Mouse (Mus musculus) heart, embryonic 11.5 days (tissue): ENCODE results near the gene Foxo3. TPM values are rescaled to one million over a fixed set of nuclear protein-coding genes. Genes with fewer than 3 reads are reported as not detected.
A peak's percentile ranks its signal among the peaks of the same experiment; 100 is the strongest.

Source experiments
- ATAC-seq: fragments of 200-750 bp; cut with Nextera tagmentation; replicated peaks from 2 replicates; pipeline ENCODE4 v1.8.0; 2017; ENCODE audit warnings: moderate library complexity; ENCODE audit not compliant: insufficient number of reproducible peaks, low FRiP score, low TSS enrichment
- H3K27ac ChIP-seq: fragments of 300-500 bp; sonication (generic); 2 replicates; pipeline ENCODE4 v1.5.1; 2014; ENCODE audit warnings: mild to moderate bottlenecking, low read depth, low read length
- H3K27me3 ChIP-seq: fragments of 300-500 bp; sonication (generic); 2 replicates; pipeline ENCODE4 v1.6.1; 2014; ENCODE audit warnings: mild to moderate bottlenecking, low read length, mixed read lengths; ENCODE audit not compliant: control insufficient read depth, insufficient read depth
- H3K36me3 ChIP-seq: fragments of 300-500 bp; sonication (generic); 2 replicates; pipeline ENCODE4 v1.6.1; 2014; ENCODE audit warnings: mild to moderate bottlenecking, low read length, moderate library complexity, mixed read lengths; ENCODE audit not compliant: control insufficient read depth, insufficient read depth
- H3K4me1 ChIP-seq: fragments of 300-500 bp; sonication (generic); 2 replicates; pipeline ENCODE4 v1.6.1; 2014; ENCODE audit warnings: low read length; ENCODE audit not compliant: control insufficient read depth, insufficient read depth
- H3K4me2 ChIP-seq: fragments of 300-500 bp; sonication (generic); 2 replicates; pipeline ENCODE4 v1.6.1; 2014; ENCODE audit warnings: mild to moderate bottlenecking, moderate library complexity
- H3K4me3 ChIP-seq: fragments of 300-500 bp; sonication (generic); 2 replicates; pipeline ENCODE4 v1.5.1; 2014; ENCODE audit warnings: low read depth, low read length
- H3K9ac ChIP-seq: fragments of 300-500 bp; sonication (generic); 2 replicates; pipeline ENCODE4 v1.6.1; 2014; ENCODE audit warnings: mild to moderate bottlenecking, low read depth, low read length, moderate library complexity
- H3K9me3 ChIP-seq: fragments of 300-500 bp; sonication (generic); replicated peaks from 2 replicates; pipeline ENCODE4 v1.6.1; 2016; ENCODE audit warnings: low read length; ENCODE audit not compliant: control insufficient read depth
- WGBS: fragments of 180-500 bp; shearing (Covaris S2); extraction: QIAGEN DNeasy Blood & Tissue Kit; methylation state at CpG from one replicate; pipeline ENCODE4 v1.1.7; 2014; ENCODE audit not compliant: insufficient replicate concordance; 5-methylcytosine and 5-hydroxymethylcytosine counted together
- polyA plus RNA-seq: library from polyadenylated mRNA; unstranded; fragments of >200 nt; fragmentation: Nextera tagmentation; extraction: Ambion mirVana; gene quantifications from 2 replicates; pipeline ENCODE4 v1.2.1, GENCODE M21; 2014

The Foxo3 gene
- polyA plus RNA-seq, 1 experiment from 2014 or later, result 7.3 TPM

DNA sequence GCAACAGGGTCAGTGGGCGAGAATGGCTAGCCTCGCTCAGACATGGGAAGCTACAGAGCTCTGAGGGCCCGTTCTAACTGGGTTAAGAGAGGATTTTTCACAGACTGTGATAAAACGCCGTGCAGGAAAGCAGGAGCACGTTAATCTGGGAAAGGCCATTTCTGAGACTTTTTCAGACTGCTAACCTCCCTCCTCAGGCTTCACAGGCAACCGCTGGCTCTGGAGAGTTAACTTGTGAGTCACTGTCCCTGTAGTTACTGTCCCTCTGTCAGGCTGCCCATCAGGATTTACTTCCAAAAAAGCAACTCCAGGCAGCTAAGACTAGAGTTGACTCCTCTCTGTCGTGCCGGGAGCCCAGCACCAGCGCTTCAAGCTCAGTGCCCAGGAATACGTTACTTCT is 54.6 kb downstream of the Foxo3 start:
- no peak for ATAC-seq
- 69% methylated on average over 11 of the region's 11 CpGs for WGBS
- H3K4me1 ChIP-seq, result peaks cover 27% of the 10 kb centered on the region
- H3K27ac ChIP-seq, result no peak overlapping the region
- H3K27me3 ChIP-seq, result no peaks in the 10 kb centered on the region
- H3K4me3 ChIP-seq, result no peak overlapping the region
- H3K9ac ChIP-seq, result no peak overlapping the region
- H3K4me2 ChIP-seq, result no peak overlapping the region
- no peaks in the 10 kb centered on the region for H3K9me3 ChIP-seq
- H3K36me3 ChIP-seq, result no peaks in the 10 kb centered on the region; the same call in 1 of the 2 replicates

DNA sequence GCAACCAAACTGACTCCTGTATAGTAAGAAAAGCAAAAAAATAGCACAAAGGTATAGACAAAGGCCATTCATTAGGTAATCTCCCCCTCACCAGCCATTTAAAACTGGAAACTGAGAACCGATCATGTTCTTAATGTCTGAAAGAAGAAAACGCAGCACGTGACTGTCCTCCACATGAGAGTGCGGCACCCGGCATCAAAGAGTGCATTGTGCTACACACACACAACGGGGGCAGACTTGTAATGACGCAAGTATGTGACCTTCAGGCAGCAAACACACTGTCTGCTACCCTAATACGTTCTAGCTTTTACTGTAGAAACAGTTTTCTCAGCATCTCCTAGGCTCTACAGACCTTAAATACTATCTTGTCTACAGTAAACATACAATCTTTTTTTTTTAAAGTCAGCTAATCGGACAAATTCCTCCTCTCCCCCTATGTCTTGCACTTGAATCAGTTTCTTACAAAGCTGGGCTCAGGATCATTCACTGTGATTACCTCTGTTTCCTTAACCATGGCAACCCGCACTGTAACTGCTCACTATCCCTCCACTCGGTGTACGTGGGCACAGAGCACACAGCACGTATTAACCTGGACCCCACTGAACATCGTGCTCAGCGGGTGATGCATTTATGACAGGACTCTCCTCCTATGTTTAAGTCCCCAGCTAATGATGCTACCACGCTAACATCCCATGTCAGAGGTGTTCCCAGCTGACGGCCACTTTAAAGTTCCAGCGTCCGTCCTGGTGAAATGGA is 55.2 kb downstream of the Foxo3 start:
- Histone ChIP-seq H3K27me3 (no peaks in the 10 kb centered on the region), H3K4me2 (no peak overlapping the region), H3K9me3 (no peaks in the 10 kb centered on the region), H3K36me3 (no peaks in the 10 kb centered on the region; the same call in 1 of the 2 replicates), H3K27ac (no peak overlapping the region), H3K9ac (no peak overlapping the region), H3K4me3 (no peak overlapping the region), H3K4me1 (peaks cover 27% of the 10 kb centered on the region)
- ATAC-seq, result no peak
- WGBS, result 81% methylated on average over 19 of the region's 19 CpGs

DNA sequence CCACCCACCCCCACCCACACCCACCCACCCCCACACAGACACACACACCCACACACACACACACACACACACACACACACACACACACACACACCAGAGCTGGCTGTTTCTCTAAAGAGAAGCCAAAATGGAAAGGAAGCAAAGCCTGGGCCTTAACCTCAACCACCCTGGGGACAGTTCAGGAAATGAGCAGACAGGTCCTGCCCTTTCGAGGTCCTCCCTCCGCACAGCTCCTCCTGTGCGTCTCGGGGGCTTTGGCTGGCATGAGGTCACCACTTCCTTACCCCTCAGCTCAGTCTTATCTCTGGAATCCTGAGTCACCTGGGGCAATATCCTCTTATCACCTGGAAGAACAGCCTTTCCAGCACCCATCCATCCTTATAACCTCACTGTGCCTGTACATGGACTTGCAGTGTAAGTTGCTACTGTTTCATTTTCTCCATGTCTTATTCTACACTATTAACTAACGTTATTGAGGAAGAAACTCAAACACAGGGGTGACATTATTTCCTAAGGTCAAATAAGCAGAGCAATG is 56.1 kb downstream of the Foxo3 start:
- WGBS, result 39% methylated on average over 5 of the region's 5 CpGs

DNA sequence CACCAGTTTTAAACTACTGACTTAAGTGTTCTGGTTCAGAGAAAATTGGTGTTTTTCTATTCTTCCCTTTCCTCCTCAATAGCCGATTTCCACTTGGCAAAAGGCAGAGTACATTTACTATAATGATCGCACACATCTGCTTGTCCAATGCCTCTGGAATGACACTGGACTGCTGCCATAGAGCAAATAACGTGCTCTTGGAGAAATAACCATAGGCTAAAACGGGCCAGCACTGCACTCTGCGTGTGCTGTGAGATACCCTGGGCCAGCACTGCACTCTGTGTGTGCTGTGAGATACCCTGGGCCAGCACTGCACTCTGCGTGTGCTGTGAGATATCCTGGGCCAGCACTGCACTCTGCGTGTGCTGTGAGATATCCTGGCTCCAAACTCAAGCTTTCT is 65.1 kb downstream of the Foxo3 start:
- H3K36me3 ChIP-seq, result no peaks in the 10 kb centered on the region
- no peak overlapping the region for H3K9ac ChIP-seq
- peaks cover 5% of the 10 kb centered on the region; the same call in 1 of the 2 replicates for H3K4me1 ChIP-seq
- no peaks in the 10 kb centered on the region for H3K27me3 ChIP-seq
- ATAC-seq, result no peak
- 89% methylated on average over 7 of the region's 7 CpGs for WGBS
- H3K27ac ChIP-seq, result no peak overlapping the region
- H3K4me3 ChIP-seq, result no peak overlapping the region
- H3K4me2 ChIP-seq, result no peak overlapping the region
- H3K9me3 ChIP-seq, result no peaks in the 10 kb centered on the region

More for the DNA sequence above, 56.1 kb downstream of the Foxo3 start:
- Histone ChIP-seq H3K27ac (no peak overlapping the region), H3K4me1 (peaks cover 27% of the 10 kb centered on the region), H3K4me2 (no peak overlapping the region), H3K4me3 (no peak overlapping the region), H3K9ac (no peak overlapping the region), H3K27me3 (no peaks in the 10 kb centered on the region), H3K9me3 (no peaks in the 10 kb centered on the region), H3K36me3 (no peaks in the 10 kb centered on the region; the same call in 1 of the 2 replicates)
- no peak for ATAC-seq

DNA sequence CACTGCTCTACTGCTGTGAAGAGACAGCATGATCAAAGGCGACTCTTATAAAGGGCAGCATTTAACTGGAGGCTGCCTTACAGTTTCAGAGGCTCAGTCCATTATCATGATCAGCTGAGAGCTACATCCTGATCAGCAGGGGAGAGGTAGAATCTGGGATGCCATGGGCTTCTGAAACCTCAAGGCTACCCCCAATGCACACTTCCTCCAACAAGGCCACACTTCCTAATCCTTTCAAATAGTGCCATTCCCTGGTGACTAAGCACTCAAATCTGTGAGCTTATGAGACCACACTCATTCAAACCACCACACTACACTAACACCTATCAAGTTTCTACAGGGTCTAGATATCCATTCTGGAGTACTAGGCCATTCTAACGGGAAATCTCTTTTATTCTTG is 65.9 kb downstream of the Foxo3 start:
- H3K27me3 ChIP-seq, result no peaks in the 10 kb centered on the region
- no peak overlapping the region for H3K27ac ChIP-seq
- no peaks in the 10 kb centered on the region for H3K36me3 ChIP-seq
- H3K4me2 ChIP-seq, result no peak overlapping the region
- H3K9me3 ChIP-seq, result no peaks in the 10 kb centered on the region
- ATAC-seq, result no peak
- H3K4me3 ChIP-seq, result no peak overlapping the region
- 73% methylated on average over 2 of the region's 2 CpGs for WGBS
- peaks cover 5% of the 10 kb centered on the region; the same call in 1 of the 2 replicates for H3K4me1 ChIP-seq
- H3K9ac ChIP-seq, result no peak overlapping the region

DNA sequence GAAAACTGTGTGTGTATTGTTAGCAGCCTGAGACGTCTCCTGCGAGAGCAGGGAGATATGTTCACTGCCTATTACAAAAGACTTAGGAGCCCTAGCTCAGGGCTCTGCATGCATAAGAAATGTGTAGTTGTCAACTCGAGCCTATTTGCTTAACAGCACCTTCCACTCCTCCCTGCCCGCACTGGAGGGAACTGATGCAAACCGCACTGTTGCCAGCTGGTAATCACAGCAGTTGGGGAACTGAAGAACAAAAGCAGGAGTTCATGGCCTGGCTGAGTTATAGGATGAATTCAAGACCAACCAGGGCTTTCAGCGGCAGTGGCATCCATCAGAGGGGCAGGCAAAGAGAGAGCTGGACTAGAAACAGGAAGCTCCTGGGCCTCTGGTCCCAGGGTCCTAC is 66.7 kb downstream of the Foxo3 start:
- no peak overlapping the region for H3K27ac ChIP-seq
- WGBS, result 75% methylated on average over 6 of the region's 6 CpGs
- ATAC-seq, result no peak
- no peaks in the 10 kb centered on the region for H3K9me3 ChIP-seq
- H3K4me3 ChIP-seq, result no peak overlapping the region
- no peaks in the 10 kb centered on the region for H3K27me3 ChIP-seq
- no peak overlapping the region for H3K4me2 ChIP-seq
- H3K9ac ChIP-seq, result no peak overlapping the region
- H3K36me3 ChIP-seq, result no peaks in the 10 kb centered on the region
- H3K4me1 ChIP-seq, result peaks cover 11% of the 10 kb centered on the region

DNA sequence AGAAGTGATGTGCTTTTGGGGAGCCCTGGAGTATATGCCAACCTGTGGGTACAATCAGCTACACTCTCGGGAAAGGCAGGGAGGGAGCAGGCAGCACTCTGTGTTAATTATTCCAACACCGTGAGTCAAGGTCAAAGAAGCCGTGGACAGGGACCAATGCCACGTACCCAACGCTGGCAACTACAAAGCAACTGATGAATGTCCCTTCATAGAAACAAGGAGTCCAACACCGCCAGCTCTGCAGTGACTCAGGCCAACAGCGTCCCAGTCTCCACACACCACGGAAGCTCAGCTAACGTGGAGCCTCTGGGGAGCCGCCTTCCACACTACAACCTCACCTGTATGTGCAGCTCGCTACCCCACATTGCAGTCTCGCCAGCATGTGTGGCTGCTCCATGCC is 68.9 kb downstream of the Foxo3 start:
- 93% methylated on average over 12 of the region's 12 CpGs for WGBS
- no peak overlapping the region for H3K27ac ChIP-seq
- no peaks in the 10 kb centered on the region for H3K36me3 ChIP-seq
- H3K9ac ChIP-seq, result no peak overlapping the region
- no peak overlapping the region for H3K4me3 ChIP-seq
- no peaks in the 10 kb centered on the region for H3K9me3 ChIP-seq
- H3K27me3 ChIP-seq, result no peaks in the 10 kb centered on the region
- no peak overlapping the region for H3K4me2 ChIP-seq
- peaks cover 25% of the 10 kb centered on the region for H3K4me1 ChIP-seq
- ATAC-seq, result no peak

DNA sequence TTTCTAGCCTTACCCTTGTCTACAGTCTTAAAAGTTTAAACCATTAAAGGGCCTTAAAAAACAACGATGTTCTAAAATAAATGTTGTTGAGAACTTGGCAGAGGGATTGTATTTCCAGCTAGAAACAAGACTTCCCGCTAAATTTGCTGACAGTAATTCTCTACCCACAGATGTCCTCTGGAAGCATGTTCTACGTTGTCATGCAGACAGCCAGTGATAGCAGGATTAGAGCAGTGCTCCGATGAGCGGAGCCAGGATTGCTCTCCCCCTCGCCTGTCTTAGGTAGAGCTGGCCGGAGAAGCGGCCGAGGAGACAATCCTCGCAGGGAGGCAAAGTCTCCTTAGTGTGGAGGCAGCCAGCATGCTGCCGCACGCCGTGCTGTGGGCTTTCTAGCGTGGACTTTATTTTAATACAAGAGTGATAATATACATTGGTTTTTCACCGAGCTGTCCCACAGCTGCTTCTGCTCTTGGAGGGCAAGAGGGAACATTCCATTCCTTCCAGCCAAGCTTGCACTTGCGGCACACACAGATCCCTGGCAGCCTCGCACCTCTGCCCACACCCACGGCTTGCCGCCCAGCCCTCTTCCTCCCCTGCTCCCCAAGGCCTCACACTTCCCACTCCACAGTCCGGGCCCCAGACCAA is 71.7 kb downstream of the Foxo3 start:
- Histone ChIP-seq H3K4me1 (peaks cover 30% of the 10 kb centered on the region), H3K9ac (no peak overlapping the region), H3K9me3 (no peaks in the 10 kb centered on the region), H3K27me3 (no peaks in the 10 kb centered on the region), H3K4me3 (no peak overlapping the region), H3K27ac (0 out of 2 replicates have a peak overlapping the region, but pooled peaks have one; percentile 29), H3K4me2 (no peak overlapping the region), H3K36me3 (no peaks in the 10 kb centered on the region)
- no peak for ATAC-seq
- WGBS, result 66% methylated on average over 20 of the region's 20 CpGs
